Mouse (Mus musculus): ENCODE measurements around the gene Hipk1. TPM values are rescaled to one million over a fixed set of nuclear protein-coding genes. Genes with fewer than 3 reads are reported as not detected.
"Not testable (repeated sequence)": the region's sequence is repeated elsewhere in the genome, so short reads cannot be mapped to it uniquely, and the experiment has no call there.

Hipk1 gene
- total and polyA plus RNA-seq, 3 experiments, result 88.1 to 139 (median 131) TPM

- no peak for DNase-seq
Observed at GRCm38 (mm10) chr3:103792566-103792965, 1.2 kb upstream of the Hipk1 start.

GRCm38 (mm10) chr3:103792111-103792406, 696 bp upstream of the Hipk1 start:
- not testable (repeated sequence) for DNase-seq

GRCm38 (mm10) chr3:103790346-103791145, 817 bp downstream of the Hipk1 start:
- DNase-seq, result no peak

GRCm38 (mm10) chr3:103789891-103790345, 1.4 kb downstream of the Hipk1 start:
- DNase-seq, result peak; percentile 73

- no peak for DNase-seq
Observed at GRCm38 (mm10) chr3:103789096-103789495, 2.3 kb downstream of the Hipk1 start.

- no peak for DNase-seq
Observed at GRCm38 (mm10) chr3:103787225-103787624, 4.1 kb downstream of the Hipk1 start.

- no peak for DNase-seq
Observed at GRCm38 (mm10) chr3:103782844-103783609, 8.3 kb downstream of the Hipk1 start.

GRCm38 (mm10) chr3:103780777-103781176, 10.6 kb downstream of the Hipk1 start:
- no peak for DNase-seq

GRCm38 (mm10) chr3:103780271-103780670, 11.1 kb downstream of the Hipk1 start:
- no peak for DNase-seq

GRCm38 (mm10) chr3:103779183-103779582, 12.2 kb downstream of the Hipk1 start:
- DNase-seq, result no peak

GRCm38 (mm10) chr3:103778660-103779059, 12.7 kb downstream of the Hipk1 start:
- DNase-seq, result no peak

GRCm38 (mm10) chr3:103777940-103778339, 13.4 kb downstream of the Hipk1 start:
- DNase-seq, result no peak

GRCm38 (mm10) chr3:103774009-103774408, 17.4 kb downstream of the Hipk1 start:
- no peak for DNase-seq

- DNase-seq, result no peak
Observed at GRCm38 (mm10) chr3:103773508-103773907, 17.9 kb downstream of the Hipk1 start.

- DNase-seq, result no peak
Observed at GRCm38 (mm10) chr3:103772846-103773245, 18.5 kb downstream of the Hipk1 start.

GRCm38 (mm10) chr3:103771531-103772130, 19.7 kb downstream of the Hipk1 start:
- peak; percentile 89 for DNase-seq

GRCm38 (mm10) chr3:103766789-103767188, 24.6 kb downstream of the Hipk1 start:
- DNase-seq, result no peak

GRCm38 (mm10) chr3:103759261-103759970, 31.9 kb downstream of the Hipk1 start:
- peak; percentile 49 for DNase-seq

- no peak for DNase-seq
Observed at GRCm38 (mm10) chr3:103758456-103758855, 32.9 kb downstream of the Hipk1 start.

- DNase-seq, result no peak
Observed at GRCm38 (mm10) chr3:103756920-103757319, 34.4 kb downstream of the Hipk1 start.

- no peak for DNase-seq
Observed at GRCm38 (mm10) chr3:103755351-103755750, 36.0 kb downstream of the Hipk1 start.

- DNase-seq, result no peak
Observed at GRCm38 (mm10) chr3:103751558-103751957, 39.8 kb downstream of the Hipk1 start.

Data from adrenal gland, adult 2 months (tissue).